Comparison of ENCODE assay signal across 27 mouse cellular contexts in the genomic region with DNA sequence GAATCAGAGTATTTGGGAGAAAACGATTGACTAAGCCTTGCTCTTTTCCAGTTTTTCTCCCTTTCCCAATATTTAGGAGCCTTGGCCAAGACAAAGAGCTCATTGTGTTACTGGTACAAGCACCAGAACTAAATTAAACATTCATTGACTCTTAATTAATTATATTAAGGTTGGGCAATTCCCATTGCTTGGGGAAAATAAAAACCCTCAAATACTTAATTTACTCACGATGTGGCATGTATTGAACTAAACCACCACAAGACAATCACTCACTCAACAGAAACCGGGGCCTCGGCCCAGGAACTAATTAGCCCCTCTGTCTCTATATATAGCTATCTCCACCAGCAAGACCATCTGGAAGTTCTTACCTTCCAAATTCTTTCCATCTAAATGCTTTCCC.
"Had no signal": no experiment of that assay in that cellular context is flagged by ENCODE, and none has a peak within 500 bp of the region (broad histone marks: within the 10 kb centered on the region; RNA-seq: fewer than 3 reads in every experiment).

No protein-coding gene starts in this region.

- ATAC-seq: hindbrain, embryonic 16.5 days; inflammation-experienced regulatory T-cells, adult 6 months; intestine, embryonic 15.5 days; intestine, postnatal 0 days had no signal

- H3K27ac ChIP-seq: gastrocnemius, adult 2 months; heart, embryonic 10.5 days; hindbrain, embryonic 10.5 days; hindbrain, embryonic 12.5 days; hindbrain, embryonic 14.5 days; intestine, embryonic 15.5 days; layer of hippocampus, adult 2 months; left cerebral cortex, adult 2 months; liver, embryonic 13.5 days; liver, embryonic 15.5 days had no signal

- H3K4me3 ChIP-seq: gastrocnemius, adult 2 months; heart, embryonic 10.5 days; heart, embryonic 12.5 days; hindbrain, embryonic 10.5 days; hindbrain, embryonic 12.5 days; intestine, embryonic 15.5 days; layer of hippocampus, adult 2 months; left cerebral cortex, adult 2 months; limb, embryonic 13.5 days; liver, embryonic 13.5 days; liver, embryonic 15.5 days had no signal

- H3K27me3 ChIP-seq: heart, embryonic 12.5 days; hindbrain, embryonic 12.5 days; intestine, embryonic 15.5 days; limb, embryonic 13.5 days; liver, embryonic 13.5 days; liver, embryonic 15.5 days had no signal

- DNase-seq: gastrocnemius, adult 2 months; gastrocnemius, postnatal 10 days; gastrocnemius, postnatal 25 days; heart, adult 18-20 months; heart, postnatal 10 days; heart, postnatal 4 days; kidney, adult 18-20 months; kidney, adult 8-10 months; kidney, postnatal 10 days; kidney, postnatal 25 days; kidney, postnatal 4 days; liver; liver, embryonic 13.5 days had no signal

- H3K9ac ChIP-seq: heart, embryonic 12.5 days; hindbrain, embryonic 12.5 days; hindbrain, embryonic 14.5 days; intestine, embryonic 15.5 days; limb, embryonic 13.5 days; liver, embryonic 13.5 days; liver, embryonic 15.5 days had no signal

- H3K4me1 ChIP-seq: hindbrain, embryonic 10.5 days; hindbrain, embryonic 12.5 days; intestine, embryonic 15.5 days; liver, embryonic 13.5 days; liver, embryonic 15.5 days had no signal

- H3K9me3 ChIP-seq: heart, embryonic 10.5 days; heart, embryonic 12.5 days; hindbrain, embryonic 10.5 days; hindbrain, embryonic 12.5 days; intestine, embryonic 15.5 days; limb, embryonic 13.5 days; liver, embryonic 13.5 days; liver, embryonic 15.5 days had no signal

- H3K36me3 ChIP-seq: heart, embryonic 10.5 days; heart, embryonic 12.5 days; hindbrain, embryonic 10.5 days; hindbrain, embryonic 12.5 days; intestine, embryonic 15.5 days; limb, embryonic 13.5 days; liver, embryonic 13.5 days; liver, embryonic 15.5 days had no signal

- H3K4me2 ChIP-seq: heart, embryonic 12.5 days; hindbrain, embryonic 12.5 days; hindbrain, embryonic 14.5 days; intestine, embryonic 15.5 days; limb, embryonic 13.5 days; liver, embryonic 11.5 days; liver, embryonic 13.5 days; liver, embryonic 15.5 days had no signal
